Comparison of ENCODE assay signal across 8 mouse cellular contexts in the genomic region with DNA sequence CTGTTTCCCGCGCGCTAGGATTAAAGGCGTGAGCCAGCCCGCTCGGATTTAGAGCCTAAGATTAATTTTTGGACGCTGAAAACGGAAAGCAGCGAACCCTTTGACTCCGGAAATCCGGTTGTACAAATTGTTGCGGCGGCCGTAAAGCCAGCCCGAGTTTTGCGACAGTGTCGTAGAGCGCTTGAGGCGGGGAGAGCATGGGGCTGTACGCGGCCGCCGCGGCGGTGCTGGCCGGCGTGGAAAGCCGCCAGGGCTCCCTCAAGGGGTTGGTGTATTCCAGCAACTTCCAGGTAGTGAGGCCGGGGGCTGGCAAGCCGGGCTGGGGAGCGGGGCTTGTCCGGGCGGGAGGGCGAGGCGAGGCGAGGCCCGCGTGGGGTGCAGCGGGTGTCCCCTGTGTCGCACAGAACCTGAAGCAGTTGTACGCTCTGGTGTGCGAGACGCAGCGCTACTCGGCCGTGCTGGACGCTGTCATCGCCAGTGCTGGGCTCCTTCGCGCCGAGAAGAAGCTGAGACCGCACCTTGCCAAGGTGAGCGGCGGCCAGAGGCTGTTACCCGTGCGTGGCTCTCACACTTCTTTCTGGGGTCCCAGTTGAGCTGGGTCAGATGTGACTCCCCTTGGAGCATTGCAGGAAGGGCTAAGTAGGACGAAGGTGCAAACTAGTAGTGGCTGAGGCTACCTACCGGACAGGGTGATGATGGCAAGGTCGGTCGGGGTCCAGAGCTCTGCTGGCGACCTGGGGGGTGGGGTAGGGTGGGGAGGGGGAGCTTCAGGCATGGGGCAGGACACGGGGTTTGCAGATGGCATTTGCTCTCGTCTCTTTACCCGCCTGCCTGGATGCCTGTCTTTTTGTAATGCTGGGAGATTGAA. TPM values are rescaled to one million over a fixed set of nuclear protein-coding genes. Genes with fewer than 3 reads are reported as not detected.
DNase-seq lines count a peak whose midpoint lies in the region; ATAC-seq and TF ChIP-seq lines count a peak whose summit lies in the region.

A gene (plus strand): TSS at position 167 of the 868 bp plus-strand sequence.

- DNase-seq in MEL-GATA-1-ER (ENCODE audit: extremely low read depth, low read depth): peak; percentile 87
- DNase-seq in cerebellum, adult 8-10 months: peak; percentile 95
- peak; percentile 96 for DNase-seq in hindbrain, embryonic 10.5 days (ENCODE audit: low spot score)
- DNase-seq in layer of hippocampus, adult 9-11 months: peak; percentile 89
- peak; percentile 96 for DNase-seq in lung, postnatal 0 days (ENCODE audit: low spot score)
- DNase-seq in ovary, postnatal 14 days (ENCODE audit: low spot score): peak; percentile 95
- DNase-seq in thymus, postnatal 14 days: peak; percentile 97

- WGBS in hindbrain, embryonic 10.5 days: under 1% methylated on average over 64 of the region's 64 CpGs
- under 1% methylated on average over 60 of the region's 64 CpGs for WGBS in lung, postnatal 0 days

- peaks cover 21% of the 10 kb centered on the region for H3K4me1 ChIP-seq in hindbrain, embryonic 10.5 days (replicated peaks)
- peaks cover 4% of the 10 kb centered on the region; the same call in 1 of the 2 replicates for H3K4me1 ChIP-seq in lung, postnatal 0 days (ENCODE audit: insufficient read depth, low read depth, low read length)

- H3K4me2 ChIP-seq in lung, postnatal 0 days (replicated peaks; ENCODE audit: low read depth, low read length): peak within 1 kb of the TSS; percentile 96

- TF ChIP-seq CTCF in lung, postnatal 0 days (IDR thresholded peaks at IDR 0.05): no peak

- H3K27me3 ChIP-seq in hindbrain, embryonic 10.5 days (ENCODE audit: insufficient read depth, poor library complexity, severe bottlenecking): no peaks in the 10 kb centered on the region
- H3K27me3 ChIP-seq in lung, postnatal 0 days (replicated peaks; ENCODE audit: insufficient read depth, low read length): no peaks in the 10 kb centered on the region

- peaks cover 6% of the 10 kb centered on the region; the same call in 1 of the 2 replicates for H3K9me3 ChIP-seq in hindbrain, embryonic 10.5 days
- no peaks in the 10 kb centered on the region for H3K9me3 ChIP-seq in lung, postnatal 0 days (ENCODE audit: low read length)

- no peak; the same call in 1 of the 2 replicates for TF ChIP-seq EP300 in lung, postnatal 0 days (IDR thresholded peaks at IDR 0.05)

- ATAC-seq in frontal cortex, adult (ENCODE audit: low TSS enrichment): peak; percentile 77
- peak; percentile 85 for ATAC-seq in lung, postnatal 0 days

- peaks cover 40% of the 10 kb centered on the region for H3K36me3 ChIP-seq in hindbrain, embryonic 10.5 days
- peaks cover 7% of the 10 kb centered on the region; the same call in 1 of the 2 replicates for H3K36me3 ChIP-seq in lung, postnatal 0 days (ENCODE audit: insufficient read depth, low read length)

- H3K9ac ChIP-seq in lung, postnatal 0 days (replicated peaks; ENCODE audit: low read depth): peak within 1 kb of the TSS; percentile 75

- peak within 1 kb of the TSS; percentile 89 for H3K27ac ChIP-seq in hindbrain, embryonic 10.5 days
- H3K27ac ChIP-seq in lung, postnatal 0 days (ENCODE audit: low read length): peak within 1 kb of the TSS; percentile 81; the same call in 1 of the 2 replicates

- peak within 1 kb of the TSS; percentile 96 for H3K4me3 ChIP-seq in hindbrain, embryonic 10.5 days
- peak within 1 kb of the TSS; percentile 69 for H3K4me3 ChIP-seq in lung, postnatal 0 days (ENCODE audit: low read depth, low read length)

RNA-seq across cellular contexts. Expression of the gene that starts here (rescaled TPM):
- polyA plus RNA-seq in hindbrain, embryonic 10.5 days (2016; fragmentation: Nextera tagmentation; extraction: Ambion mirVana): 44.1 and 46.1 TPM in 2 replicates
- 13.5 and 13.6 TPM in 2 replicates for polyA plus RNA-seq in lung, postnatal 0 days (2015; fragmentation: Nextera tagmentation; extraction: Ambion mirVana)

Comparison
In these comparisons a context has a peak if more than half of its experiments do, and no peak if none do; other contexts are left out.
1. Peak in every context shown above with its lines: DNase-seq, ATAC-seq, H3K4me3 ChIP-seq and H3K27ac ChIP-seq.